Mouse (Mus musculus): ENCODE data around the gene Ptgis. TPM values are rescaled to one million over a fixed set of nuclear protein-coding genes. Genes with fewer than 3 reads are reported as not detected.
A peak's percentile ranks its signal among the peaks of the same experiment; 100 is the strongest.

Ptgis gene
- 5.6 and 6.7 TPM in 2 replicates for polyA plus RNA-seq (2015; fragmentation: Nextera tagmentation; extraction: Ambion mirVana)

DNA sequence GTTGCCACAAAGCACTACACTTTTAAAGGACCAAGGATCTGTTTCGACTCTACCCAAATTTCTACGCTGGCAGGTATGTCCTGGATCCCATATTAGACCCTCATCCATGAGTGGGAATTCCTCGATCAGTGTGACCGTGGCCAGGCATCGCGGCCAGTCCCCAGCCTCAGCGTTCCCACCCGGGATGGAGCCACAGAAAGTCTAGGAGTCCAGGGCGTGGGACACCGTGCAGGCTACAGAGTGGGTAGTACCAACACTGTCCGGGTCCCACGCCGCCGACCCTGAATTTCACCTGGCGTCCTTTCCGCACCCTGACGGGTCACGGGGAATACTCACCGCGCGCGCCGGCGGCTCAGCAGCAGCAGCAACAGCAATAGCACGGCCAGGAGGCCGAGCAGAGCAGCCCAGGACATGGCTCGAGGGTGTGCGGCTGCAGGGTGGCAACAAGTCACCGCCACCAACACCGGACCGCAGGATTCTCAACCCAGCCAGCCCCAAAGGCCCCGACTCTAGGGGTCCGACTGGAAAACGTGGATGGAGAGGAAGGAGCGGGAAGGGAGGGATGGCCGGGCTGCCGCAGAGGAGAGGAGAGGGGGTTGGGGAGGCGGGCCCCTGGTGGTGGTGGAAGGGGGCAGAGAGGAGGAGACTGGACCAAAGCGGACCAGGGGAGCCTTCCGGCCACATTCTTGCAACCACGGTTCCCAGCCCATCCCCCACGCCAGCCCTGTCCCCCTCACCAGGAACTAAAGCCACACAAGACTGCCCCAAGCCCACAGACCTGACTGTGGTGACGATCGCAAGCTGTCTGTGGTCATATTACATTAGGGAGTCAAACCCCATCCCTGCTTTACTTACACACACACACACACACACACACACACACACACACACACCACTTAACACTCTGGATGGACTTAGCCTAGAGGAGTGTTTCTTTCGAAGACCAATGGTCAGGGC lies at the start of gene Ptgis:
Ptgis (minus strand) TSS at position 597 of the 957 bp plus-strand sequence.
- H3K4me3 ChIP-seq (replicated peaks) = peak within 1 kb of the TSS; percentile 41
- no peaks in the 10 kb centered on the region for H3K9me3 ChIP-seq (replicated peaks)
- peak within 1 kb of the TSS; percentile 84 for H3K4me2 ChIP-seq
- no peak within 1 kb of the TSS for H3K27ac ChIP-seq (replicated peaks)
- H3K27me3 ChIP-seq (replicated peaks) = peaks cover 19% of the 10 kb centered on the region
- 3% methylated on average over 44 of the region's 45 CpGs for WGBS
- no peak for ATAC-seq (ENCODE audit: low FRiP score)
- H3K36me3 ChIP-seq = no peaks in the 10 kb centered on the region
- peaks cover 10% of the 10 kb centered on the region for H3K4me1 ChIP-seq
- peak within 1 kb of the TSS; percentile 54 for H3K9ac ChIP-seq (replicated peaks)

GRCm38 (mm10) chr2:167281461-167281860 lies 41.1 kb upstream of the Ptgis start:
- peaks cover 7% of the 10 kb centered on the region for H3K27me3 ChIP-seq (replicated peaks)
- H3K4me2 ChIP-seq = no peak overlapping the region
- H3K27ac ChIP-seq (replicated peaks) = no peak overlapping the region
- no peaks in the 10 kb centered on the region for H3K36me3 ChIP-seq
- ATAC-seq (ENCODE audit: low FRiP score) = no peak
- H3K9me3 ChIP-seq (replicated peaks) = no peaks in the 10 kb centered on the region
- H3K4me1 ChIP-seq = peaks cover 6% of the 10 kb centered on the region; the same call in 1 of the 2 replicates
- no peak overlapping the region for H3K4me3 ChIP-seq (replicated peaks)
- no peak overlapping the region for H3K9ac ChIP-seq (replicated peaks)
- 92% methylated on average over 13 of the region's 13 CpGs for WGBS

DNA sequence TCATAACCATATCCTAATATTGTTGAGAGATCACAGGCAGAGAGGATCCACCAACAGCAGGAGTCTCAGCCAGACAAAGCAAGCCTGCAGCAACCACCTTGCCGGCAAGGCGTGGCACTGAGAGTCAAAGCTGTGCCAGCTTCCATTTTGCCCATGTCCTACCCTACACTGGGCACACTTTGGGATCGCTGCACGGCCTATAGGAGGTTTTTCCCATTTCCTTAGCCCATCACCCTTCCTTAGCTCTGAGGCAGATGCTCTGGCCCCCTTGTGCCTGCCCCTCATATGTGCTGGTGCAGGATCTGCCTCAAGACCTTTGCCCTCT lies 40.5 kb upstream of the Ptgis start:
- 82% methylated on average over 4 of the region's 4 CpGs for WGBS
- 0 out of 2 replicates have a peak, but pooled peaks have one; percentile 35 for ATAC-seq (ENCODE audit: low FRiP score)
- H3K4me2 ChIP-seq = no peak overlapping the region
- peaks cover 7% of the 10 kb centered on the region for H3K27me3 ChIP-seq (replicated peaks)
- no peaks in the 10 kb centered on the region for H3K9me3 ChIP-seq (replicated peaks)
- H3K9ac ChIP-seq (replicated peaks) = no peak overlapping the region
- H3K27ac ChIP-seq (replicated peaks) = no peak overlapping the region
- peaks cover 6% of the 10 kb centered on the region; the same call in 1 of the 2 replicates for H3K4me1 ChIP-seq
- H3K36me3 ChIP-seq = no peaks in the 10 kb centered on the region
- no peak overlapping the region for H3K4me3 ChIP-seq (replicated peaks)

DNA sequence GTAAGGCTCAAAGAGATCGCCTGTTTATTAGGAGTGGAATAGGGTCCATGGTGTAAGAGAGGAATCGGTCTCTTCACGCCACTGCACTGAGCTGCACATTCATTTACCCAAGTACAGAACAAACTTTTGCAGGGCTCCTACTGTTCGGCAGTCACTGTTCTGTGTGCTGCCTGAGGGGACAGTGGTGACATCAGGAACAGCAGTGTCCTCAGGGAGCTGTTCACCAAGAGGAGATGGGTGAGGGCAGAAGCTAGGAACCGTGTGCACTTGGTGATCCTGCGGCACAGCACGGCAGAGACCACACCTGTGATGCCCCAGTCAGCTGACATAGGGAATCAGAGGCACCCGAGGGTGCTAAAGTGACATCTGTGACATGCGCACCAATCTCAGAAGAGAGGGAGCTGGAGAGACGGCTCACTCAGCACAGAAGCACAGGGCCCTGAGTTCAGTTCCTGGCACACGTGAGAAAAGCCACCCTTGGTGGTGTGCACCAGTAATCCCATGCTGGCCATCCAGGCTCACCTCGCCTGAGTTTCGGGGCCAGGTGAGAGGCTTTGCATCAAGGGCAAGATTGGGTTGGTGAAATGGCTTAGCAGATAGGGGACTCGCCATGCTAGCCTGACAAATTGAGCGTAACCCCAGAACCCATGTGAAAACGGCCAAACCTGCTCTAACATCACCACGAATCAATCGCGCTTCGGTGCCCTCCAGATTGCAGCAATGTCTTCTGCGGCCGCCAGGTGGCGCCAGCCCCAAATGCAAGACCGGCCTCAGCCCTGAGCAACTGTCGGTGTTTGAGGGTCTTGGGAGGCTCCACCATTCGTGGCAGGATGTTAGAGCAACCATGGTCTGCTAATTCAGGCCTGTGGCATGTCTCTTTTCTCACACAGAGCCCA lies 39.9 kb upstream of the Ptgis start:
- WGBS = 46% methylated on average over 26 of the region's 26 CpGs

DNA sequence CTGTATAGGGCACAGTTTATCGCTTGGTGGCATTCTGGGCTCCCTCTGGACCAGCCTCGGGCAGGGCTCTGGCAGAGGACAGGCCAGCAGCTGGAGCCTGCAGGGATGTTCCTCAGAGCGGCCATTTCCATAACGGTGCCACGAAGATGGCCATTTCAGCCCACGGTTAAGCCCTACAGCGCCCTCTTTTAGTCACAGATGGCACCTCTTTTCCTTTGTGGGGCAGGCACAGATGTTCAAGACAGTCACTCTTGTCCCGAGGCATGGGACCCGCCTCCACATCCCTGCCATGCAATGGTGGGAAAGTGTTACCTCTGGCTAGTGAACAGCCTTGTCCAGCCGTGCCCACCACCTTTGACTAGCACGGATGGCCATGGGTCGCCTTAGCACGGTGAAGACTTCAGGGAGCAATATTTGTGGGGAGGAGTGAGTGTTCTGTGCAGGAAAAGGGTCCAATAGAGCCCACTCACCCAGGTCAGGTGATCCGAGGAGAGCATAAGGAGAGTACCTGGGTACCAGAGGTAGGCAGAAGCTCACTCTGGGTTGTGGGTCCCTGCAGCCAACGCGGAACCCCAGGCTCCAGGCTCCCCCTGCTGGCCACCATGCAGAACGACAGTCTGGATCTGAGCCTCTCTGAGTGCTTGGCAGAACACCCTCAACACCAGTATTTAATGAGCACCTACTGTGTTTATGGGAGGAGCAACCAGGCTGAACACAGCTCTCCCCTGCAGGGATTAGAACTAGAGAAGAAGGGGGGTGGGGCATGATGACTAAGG lies 38.5 kb upstream of the Ptgis start:
- Histone ChIP-seq H3K27ac (replicated peaks) (no peak overlapping the region), H3K27me3 (replicated peaks) (peaks cover 7% of the 10 kb centered on the region)
- WGBS = 59% methylated on average over 17 of the region's 17 CpGs

More for the DNA sequence above, 39.9 kb upstream of the Ptgis start:
- H3K27me3 ChIP-seq (replicated peaks) = peaks cover 7% of the 10 kb centered on the region
- peaks cover 6% of the 10 kb centered on the region; the same call in 1 of the 2 replicates for H3K4me1 ChIP-seq
- H3K9me3 ChIP-seq (replicated peaks) = no peaks in the 10 kb centered on the region
- no peak overlapping the region for H3K4me3 ChIP-seq (replicated peaks)
- H3K36me3 ChIP-seq = no peaks in the 10 kb centered on the region
- H3K9ac ChIP-seq (replicated peaks) = no peak overlapping the region
- H3K27ac ChIP-seq (replicated peaks) = no peak overlapping the region
- H3K4me2 ChIP-seq = no peak overlapping the region
- ATAC-seq (ENCODE audit: low FRiP score) = peak; percentile 88

GRCm38 (mm10) chr2:167278011-167278410 lies 37.6 kb upstream of the Ptgis start:
- 81% methylated on average over 7 of the region's 7 CpGs for WGBS
- H3K9me3 ChIP-seq (replicated peaks) = no peaks in the 10 kb centered on the region
- no peak for ATAC-seq (ENCODE audit: low FRiP score)
- no peak overlapping the region for H3K4me2 ChIP-seq
- H3K4me1 ChIP-seq = peaks cover 6% of the 10 kb centered on the region; the same call in 1 of the 2 replicates
- peaks cover 7% of the 10 kb centered on the region for H3K27me3 ChIP-seq (replicated peaks)
- H3K36me3 ChIP-seq = no peaks in the 10 kb centered on the region
- no peak overlapping the region for H3K4me3 ChIP-seq (replicated peaks)
- no peak overlapping the region for H3K27ac ChIP-seq (replicated peaks)
- H3K9ac ChIP-seq (replicated peaks) = no peak overlapping the region

More for the DNA sequence above, 38.5 kb upstream of the Ptgis start:
- ATAC-seq (ENCODE audit: low FRiP score) = no peak
- Histone ChIP-seq H3K4me2 (no peak overlapping the region), H3K36me3 (no peaks in the 10 kb centered on the region), H3K9ac (replicated peaks) (no peak overlapping the region), H3K4me1 (peaks cover 6% of the 10 kb centered on the region; the same call in 1 of the 2 replicates), H3K4me3 (replicated peaks) (no peak overlapping the region), H3K9me3 (replicated peaks) (no peaks in the 10 kb centered on the region)

DNA sequence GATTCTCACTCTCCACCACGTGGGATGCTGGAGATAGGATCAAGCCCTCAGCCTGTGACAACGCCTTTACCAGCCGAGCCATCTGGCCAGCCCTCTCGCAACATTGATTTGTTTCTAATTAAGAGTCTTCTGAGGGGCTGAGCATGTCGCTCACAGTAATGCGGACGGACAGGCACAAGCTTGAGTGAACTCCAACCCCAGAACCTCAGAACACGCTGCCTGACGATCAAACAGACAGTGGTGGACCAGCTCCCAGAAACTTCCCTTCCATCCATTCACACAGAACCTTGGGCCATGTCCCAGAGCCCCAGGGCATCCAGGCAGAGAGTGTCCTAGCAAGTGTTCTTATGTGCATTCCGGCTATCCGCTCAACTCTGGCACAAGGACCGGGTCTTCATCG lies 36.6 kb upstream of the Ptgis start:
- H3K9me3 ChIP-seq (replicated peaks) = no peaks in the 10 kb centered on the region
- peaks cover 6% of the 10 kb centered on the region; the same call in 1 of the 2 replicates for H3K4me1 ChIP-seq
- no peak overlapping the region for H3K4me2 ChIP-seq
- 78% methylated on average over 13 of the region's 13 CpGs for WGBS
- no peak for ATAC-seq (ENCODE audit: low FRiP score)
- no peak overlapping the region for H3K4me3 ChIP-seq (replicated peaks)
- no peak overlapping the region for H3K27ac ChIP-seq (replicated peaks)
- H3K27me3 ChIP-seq (replicated peaks) = peaks cover 7% of the 10 kb centered on the region
- no peak overlapping the region for H3K9ac ChIP-seq (replicated peaks)
- no peaks in the 10 kb centered on the region for H3K36me3 ChIP-seq

- ATAC-seq (ENCODE audit: low FRiP score) = no peak
- Histone ChIP-seq H3K9me3 (replicated peaks) (no peaks in the 10 kb centered on the region), H3K4me3 (replicated peaks) (no peak overlapping the region), H3K27me3 (replicated peaks) (peaks cover 7% of the 10 kb centered on the region), H3K4me2 (no peak overlapping the region), H3K4me1 (peaks cover 5% of the 10 kb centered on the region; the same call in 1 of the 2 replicates), H3K27ac (replicated peaks) (no peak overlapping the region), H3K36me3 (no peaks in the 10 kb centered on the region), H3K9ac (replicated peaks) (no peak overlapping the region)
- 90% methylated on average over 10 of the region's 10 CpGs for WGBS
These were observed 35.5 kb upstream of the Ptgis start for GRCm38 (mm10) chr2:167275856-167276255.

GRCm38 (mm10) chr2:167274713-167275465 lies 34.5 kb upstream of the Ptgis start:
- H3K4me2 ChIP-seq = no peak overlapping the region
- no peaks in the 10 kb centered on the region for H3K9me3 ChIP-seq (replicated peaks)
- peaks cover 2% of the 10 kb centered on the region; the same call in 1 of the 2 replicates for H3K27me3 ChIP-seq (replicated peaks)
- no peaks in the 10 kb centered on the region for H3K4me1 ChIP-seq
- no peak overlapping the region for H3K27ac ChIP-seq (replicated peaks)
- ATAC-seq (ENCODE audit: low FRiP score) = no peak
- no peak overlapping the region for H3K4me3 ChIP-seq (replicated peaks)
- WGBS = 70% methylated on average over 10 of the region's 10 CpGs
- H3K9ac ChIP-seq (replicated peaks) = no peak overlapping the region
- no peaks in the 10 kb centered on the region for H3K36me3 ChIP-seq

- WGBS = 85% methylated on average over 13 of the region's 13 CpGs
- Histone ChIP-seq H3K9ac (replicated peaks) (no peak overlapping the region), H3K27me3 (replicated peaks) (no peaks in the 10 kb centered on the region), H3K4me1 (no peaks in the 10 kb centered on the region), H3K27ac (replicated peaks) (no peak overlapping the region), H3K4me3 (replicated peaks) (no peak overlapping the region), H3K9me3 (replicated peaks) (no peaks in the 10 kb centered on the region), H3K36me3 (no peaks in the 10 kb centered on the region), H3K4me2 (no peak overlapping the region)
- no peak for ATAC-seq (ENCODE audit: low FRiP score)
These were observed 32.9 kb upstream of the Ptgis start for GRCm38 (mm10) chr2:167273206-167273740.

Measured in neural tube, embryonic 15.5 days (tissue).